Mouse (Mus musculus) limb, embryonic 12.5 days (tissue): ENCODE data around the gene F11r. TPM values are rescaled to one million over a fixed set of nuclear protein-coding genes. Genes with fewer than 3 reads are reported as not detected.
A peak's percentile ranks its signal among the peaks of the same experiment; 100 is the strongest.

Experiments
- ATAC-seq: fragments of 200-750 bp; cut with Nextera tagmentation; 2 replicates; pipeline ENCODE4 v1.8.0; 2017; ENCODE audit warnings: low read depth, moderate TSS enrichment; ENCODE audit not compliant: insufficient number of reproducible peaks, insufficient read depth, low FRiP score, low TSS enrichment
- H3K27ac ChIP-seq: fragments of 300-500 bp; sonication (generic); 2 replicates; pipeline ENCODE4 v1.5.1; 2016; ENCODE audit warnings: mild to moderate bottlenecking, moderate library complexity
- H3K27me3 ChIP-seq: fragments of 300-500 bp; sonication (generic); 2 replicates; pipeline ENCODE4 v1.6.1; 2016; ENCODE audit warnings: mild to moderate bottlenecking, moderate library complexity
- H3K36me3 ChIP-seq: fragments of 300-500 bp; sonication (generic); 2 replicates; pipeline ENCODE4 v1.6.1; 2016; ENCODE audit warnings: mild to moderate bottlenecking, moderate library complexity
- H3K4me1 ChIP-seq: fragments of 300-500 bp; sonication (generic); replicated peaks from 2 replicates; pipeline ENCODE4 v1.6.1; 2016
- H3K4me2 ChIP-seq: fragments of 300-500 bp; sonication (generic); 2 replicates; pipeline ENCODE4 v1.6.1; 2016; ENCODE audit warnings: mild to moderate bottlenecking, moderate library complexity
- H3K4me3 ChIP-seq: fragments of 300-500 bp; sonication (generic); replicated peaks from 2 replicates; pipeline ENCODE4 v1.5.1; 2016; ENCODE audit warnings: mild to moderate bottlenecking
- H3K9ac ChIP-seq: fragments of 300-500 bp; sonication (generic); replicated peaks from 2 replicates; pipeline ENCODE4 v1.6.1; 2016; ENCODE audit warnings: mild to moderate bottlenecking, moderate library complexity
- H3K9me3 ChIP-seq: fragments of 300-500 bp; sonication (generic); 2 replicates; pipeline ENCODE4 v1.6.1; 2016; ENCODE audit warnings: mild to moderate bottlenecking, moderate library complexity
- WGBS: fragments of 180-500 bp; shearing (Covaris S2); methylation state at CpG from one replicate; pipeline ENCODE4 v1.1.7; 2016; 5-methylcytosine and 5-hydroxymethylcytosine counted together
- polyA plus RNA-seq: library from polyadenylated mRNA; unstranded; fragments of >200 nt; fragmentation: Nextera tagmentation; extraction: Ambion mirVana; gene quantifications from 2 replicates; pipeline ENCODE4 v1.2.1, GENCODE M21; 2016

The F11r gene
- polyA plus RNA-seq, 1 experiment from 2014 or later: 32.9 TPM

DNA sequence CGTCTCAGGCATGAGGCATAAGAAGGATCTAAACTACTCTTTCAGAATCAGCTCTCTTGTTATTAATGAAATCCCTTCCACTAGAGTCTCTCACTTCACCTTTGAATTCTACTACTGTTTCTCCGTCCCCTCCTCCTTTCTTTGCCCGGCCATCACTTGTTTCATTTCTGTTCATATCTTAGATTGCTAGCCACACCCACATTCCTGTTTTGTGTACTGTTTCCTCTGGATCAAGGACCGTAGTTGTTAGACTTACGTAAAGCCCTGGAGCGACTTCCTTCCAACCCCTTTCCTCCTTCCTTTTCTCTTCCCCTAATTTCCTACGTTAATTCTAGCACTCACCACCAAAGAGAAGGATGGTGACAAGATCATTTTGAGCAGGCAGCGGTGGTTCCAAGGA lies 1.7 kb downstream of the F11r start:
- Histone ChIP-seq H3K27me3 (peaks cover 47% of the 10 kb centered on the region), H3K4me1 (peaks cover 38% of the 10 kb centered on the region), H3K36me3 (no peaks in the 10 kb centered on the region), H3K27ac (no peak overlapping the region), H3K4me3 (peak overlapping the region; percentile 48), H3K9me3 (peaks cover 5% of the 10 kb centered on the region; the same call in 1 of the 2 replicates), H3K4me2 (peak overlapping the region; percentile 65), H3K9ac (no peak overlapping the region)
- ATAC-seq: no peak
- WGBS: 23% methylated on average over 8 of the region's 8 CpGs

DNA sequence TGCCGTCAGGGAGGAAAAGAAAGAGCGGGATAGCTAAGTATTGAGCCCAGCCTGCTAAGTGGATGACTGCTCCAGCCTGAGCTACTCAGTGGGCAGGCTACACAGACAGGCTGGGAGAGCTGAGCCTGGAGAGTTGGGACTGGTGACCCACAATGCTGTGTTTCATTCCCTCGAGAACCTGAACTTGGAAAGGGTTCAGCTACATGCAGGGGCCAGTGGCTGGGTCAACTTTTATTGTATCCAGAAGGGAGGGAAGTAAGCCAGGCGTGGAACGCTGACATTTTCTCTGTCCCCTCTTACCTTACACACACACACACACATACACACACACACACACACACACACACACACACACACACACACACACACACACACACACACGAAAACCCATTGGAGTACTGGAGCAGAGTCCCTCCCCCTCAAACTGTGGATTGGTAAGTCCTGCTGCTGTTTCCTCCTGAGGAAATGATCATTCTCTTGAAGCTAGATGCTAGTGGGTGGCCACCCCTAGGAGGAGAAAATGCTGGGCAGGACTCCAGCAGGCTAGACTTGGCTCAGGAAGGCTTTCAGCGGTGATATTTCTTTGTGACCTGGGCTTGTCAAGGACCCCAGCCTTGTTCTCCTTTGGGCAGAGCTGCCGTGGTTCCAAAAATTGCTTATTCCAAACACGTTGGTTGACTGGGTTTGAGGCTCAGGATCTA lies 2.8 kb downstream of the F11r start:
- peaks cover 47% of the 10 kb centered on the region for H3K27me3 ChIP-seq
- no peak for ATAC-seq
- no peaks in the 10 kb centered on the region for H3K36me3 ChIP-seq
- 36% methylated on average over 9 of the region's 9 CpGs for WGBS
- H3K4me1 ChIP-seq: peaks cover 35% of the 10 kb centered on the region
- H3K9me3 ChIP-seq: peaks cover 7% of the 10 kb centered on the region; the same call in 1 of the 2 replicates
- H3K4me2 ChIP-seq: peak overlapping the region; percentile 65
- 0 out of 2 replicates have a peak overlapping the region, but pooled peaks have one; percentile 17 for H3K27ac ChIP-seq
- H3K9ac ChIP-seq: no peak overlapping the region
- H3K4me3 ChIP-seq: peak overlapping the region; percentile 48; the same call in 1 of the 2 replicates

DNA sequence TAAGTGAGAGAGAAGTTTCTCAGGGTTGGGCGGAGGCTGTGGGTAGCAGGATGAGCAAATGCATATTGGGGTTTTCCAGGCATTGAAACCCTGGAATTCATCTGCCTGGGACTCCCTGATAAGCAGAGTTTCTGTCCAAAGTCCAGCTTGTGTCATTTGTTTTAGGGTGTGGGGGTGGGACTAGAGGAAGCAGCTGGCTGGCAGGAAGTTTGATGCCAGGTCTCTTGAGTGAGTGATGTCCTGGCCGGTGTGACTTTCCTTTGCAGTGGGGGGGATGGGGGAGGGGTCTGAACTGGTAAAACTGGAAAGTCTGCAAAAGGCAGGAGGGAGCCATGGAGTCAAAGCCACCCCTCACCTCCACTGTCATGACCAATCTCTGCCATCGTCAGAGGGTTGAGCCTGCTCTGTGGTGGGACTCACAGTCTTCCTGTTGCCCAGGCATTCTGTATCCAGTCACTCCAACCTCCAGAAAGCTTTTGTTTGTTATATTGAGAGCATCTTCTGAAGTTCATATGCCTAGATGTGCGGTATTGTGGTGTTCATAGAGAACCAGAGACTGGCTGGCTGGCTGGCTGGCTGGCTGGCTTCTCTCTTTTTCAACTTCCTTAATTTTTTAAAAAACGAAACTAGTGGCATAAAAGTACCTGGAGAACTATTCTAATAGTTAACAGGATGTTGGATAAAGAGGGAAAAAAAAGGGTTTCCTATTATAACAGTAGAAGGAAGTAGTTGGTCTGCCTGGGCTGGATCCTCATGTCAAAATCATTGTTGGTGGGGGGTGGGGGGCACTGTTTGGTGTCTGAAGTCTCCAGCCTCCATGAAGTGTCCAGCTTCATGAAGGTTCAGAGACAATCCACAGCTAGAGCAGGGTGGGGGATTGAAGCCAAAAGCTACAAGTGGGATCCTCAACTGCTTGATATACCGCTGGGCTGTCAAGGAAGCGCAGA lies 4.4 kb downstream of the F11r start:
- Histone ChIP-seq H3K4me2 (no peak overlapping the region), H3K27ac (no peak overlapping the region), H3K9me3 (peaks cover 7% of the 10 kb centered on the region; the same call in 1 of the 2 replicates), H3K9ac (no peak overlapping the region), H3K4me1 (peaks cover 30% of the 10 kb centered on the region), H3K36me3 (no peaks in the 10 kb centered on the region), H3K27me3 (peaks cover 33% of the 10 kb centered on the region), H3K4me3 (no peak overlapping the region)
- ATAC-seq: no peak
- 59% methylated on average over 7 of the region's 7 CpGs for WGBS

DNA sequence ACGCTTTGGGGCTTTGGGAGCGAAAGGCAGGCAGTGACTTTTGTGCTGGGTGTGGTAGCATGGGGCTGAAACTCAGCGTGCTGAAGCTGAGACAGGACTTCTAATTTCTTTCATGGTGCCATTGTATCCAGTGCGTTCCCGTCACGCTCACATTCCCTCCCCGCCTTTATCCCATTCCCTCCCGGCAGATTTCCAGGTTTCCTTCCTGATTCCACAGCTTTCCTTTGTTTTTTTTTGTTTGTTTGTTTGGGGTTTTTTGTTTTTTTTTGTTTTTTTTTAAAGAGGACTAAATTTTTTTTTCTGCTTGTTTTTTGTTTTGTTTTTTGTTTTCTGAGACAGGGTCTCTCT lies 5.1 kb downstream of the F11r start:
- ATAC-seq: no peak
- peaks cover 26% of the 10 kb centered on the region for H3K27me3 ChIP-seq

DNA sequence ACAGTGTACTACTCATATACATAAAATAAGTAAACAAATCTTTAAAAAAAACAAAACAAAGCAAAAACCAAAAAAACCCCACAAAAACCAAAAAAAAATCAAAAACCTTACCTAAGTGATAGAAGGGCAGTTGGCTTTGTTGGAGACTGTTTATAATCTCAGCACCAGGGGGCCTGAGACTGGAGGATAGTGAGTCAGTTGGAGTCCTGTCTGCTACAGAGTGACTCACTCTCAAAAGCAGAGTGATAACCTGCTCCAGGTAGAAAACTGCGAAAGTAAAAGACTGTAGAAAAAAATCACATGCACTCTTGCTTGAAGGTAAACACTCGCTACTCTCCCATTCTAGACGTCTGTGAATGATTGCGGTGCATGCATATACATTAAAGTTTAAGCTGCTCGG lies 7.7 kb downstream of the F11r start:
- no peak overlapping the region for H3K9ac ChIP-seq
- H3K4me3 ChIP-seq: no peak overlapping the region
- H3K9me3 ChIP-seq: peaks cover 7% of the 10 kb centered on the region; the same call in 1 of the 2 replicates
- H3K4me1 ChIP-seq: peaks cover 12% of the 10 kb centered on the region
- H3K4me2 ChIP-seq: no peak overlapping the region
- no peaks in the 10 kb centered on the region for H3K36me3 ChIP-seq
- 84% methylated on average over 5 of the region's 5 CpGs for WGBS
- no peak for ATAC-seq
- H3K27me3 ChIP-seq: no peaks in the 10 kb centered on the region; the same call in 1 of the 2 replicates
- H3K27ac ChIP-seq: no peak overlapping the region

More for the DNA sequence above, 5.1 kb downstream of the F11r start:
- H3K4me3 ChIP-seq: no peak overlapping the region
- H3K4me1 ChIP-seq: peaks cover 29% of the 10 kb centered on the region
- peaks cover 7% of the 10 kb centered on the region; the same call in 1 of the 2 replicates for H3K9me3 ChIP-seq
- H3K36me3 ChIP-seq: no peaks in the 10 kb centered on the region
- no peak overlapping the region for H3K27ac ChIP-seq
- H3K9ac ChIP-seq: no peak overlapping the region
- H3K4me2 ChIP-seq: no peak overlapping the region
- 80% methylated on average over 8 of the region's 8 CpGs for WGBS

DNA sequence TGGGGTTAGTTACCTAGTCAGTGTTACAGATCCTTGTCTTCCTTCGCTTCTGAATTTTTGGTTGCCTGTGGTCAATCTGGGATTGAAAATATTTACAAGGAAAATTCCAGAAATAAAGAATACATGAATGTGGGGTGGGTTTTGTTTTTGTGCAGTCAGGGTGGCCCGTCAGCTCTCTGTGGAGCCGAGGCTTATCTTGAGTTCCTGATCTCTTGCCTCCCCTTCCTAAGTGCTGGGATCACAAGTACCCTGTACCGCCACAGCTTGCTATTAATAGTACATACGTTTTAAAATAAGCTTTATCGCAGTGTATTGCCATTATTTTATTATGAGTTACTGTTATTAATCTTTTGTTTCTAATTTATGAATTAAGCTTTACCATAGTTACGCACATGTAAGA lies 9.5 kb downstream of the F11r start:
- ATAC-seq: no peak
- no peak overlapping the region for H3K27ac ChIP-seq
- H3K4me2 ChIP-seq: no peak overlapping the region
- 76% methylated on average over 7 of the region's 7 CpGs for WGBS
- peaks cover 7% of the 10 kb centered on the region; the same call in 1 of the 2 replicates for H3K9me3 ChIP-seq
- H3K4me1 ChIP-seq: 0 out of 2 replicates have a peak, but pooled peaks cover 8% of the 10 kb centered on the region
- H3K9ac ChIP-seq: no peak overlapping the region
- no peaks in the 10 kb centered on the region for H3K36me3 ChIP-seq
- no peaks in the 10 kb centered on the region for H3K27me3 ChIP-seq
- no peak overlapping the region for H3K4me3 ChIP-seq

DNA sequence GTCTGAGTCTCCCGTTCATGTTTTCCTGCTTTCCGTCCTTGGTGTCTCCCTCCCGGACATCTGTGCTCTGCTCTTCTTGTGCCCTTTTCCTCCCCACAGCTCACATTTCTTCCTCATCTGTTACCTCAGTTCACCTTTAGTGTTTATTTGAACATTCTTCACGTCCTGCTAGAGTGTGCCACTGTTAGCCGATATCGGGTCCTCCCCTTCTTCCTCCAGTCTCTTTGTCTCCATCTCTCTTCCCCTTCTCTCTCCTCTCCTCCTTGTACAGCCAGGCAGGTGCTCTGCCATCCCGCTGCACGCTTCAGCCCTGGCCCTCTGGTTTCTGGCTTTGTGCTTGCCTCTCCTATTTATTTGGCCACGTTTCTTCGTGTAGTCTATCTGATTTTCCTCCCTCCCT lies 10.4 kb downstream of the F11r start:
- Histone ChIP-seq H3K4me2 (no peak overlapping the region), H3K27ac (no peak overlapping the region), H3K9ac (no peak overlapping the region), H3K9me3 (peaks cover 7% of the 10 kb centered on the region; the same call in 1 of the 2 replicates), H3K4me3 (no peak overlapping the region), H3K36me3 (no peaks in the 10 kb centered on the region), H3K27me3 (no peaks in the 10 kb centered on the region), H3K4me1 (0 out of 2 replicates have a peak, but pooled peaks cover 8% of the 10 kb centered on the region)
- 74% methylated on average over 10 of the region's 10 CpGs for WGBS
- ATAC-seq: no peak

DNA sequence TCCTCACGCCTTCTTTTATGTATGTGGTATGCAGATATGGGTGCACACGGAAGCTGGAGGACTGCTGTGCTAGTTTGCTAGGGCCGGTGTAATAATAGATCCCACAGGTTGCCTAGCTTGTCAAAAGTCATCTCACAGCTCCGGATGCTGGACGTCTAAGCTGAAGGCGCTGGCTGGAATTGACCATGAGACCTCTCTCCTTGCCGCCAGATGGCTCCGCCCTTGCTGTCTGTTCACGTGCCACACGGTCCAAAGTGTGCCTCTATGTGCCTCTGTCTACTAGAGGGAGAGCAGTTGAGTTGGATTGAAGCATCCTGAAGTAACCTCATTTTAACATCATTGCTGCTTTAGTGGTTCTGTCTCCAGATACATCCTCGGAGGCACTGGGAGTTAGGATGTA lies 12.7 kb downstream of the F11r start:
- no peak overlapping the region; the same call in 1 of the 2 replicates for H3K9ac ChIP-seq
- no peaks in the 10 kb centered on the region for H3K9me3 ChIP-seq
- 83% methylated on average over 11 of the region's 11 CpGs for WGBS
- H3K36me3 ChIP-seq: no peaks in the 10 kb centered on the region
- H3K4me2 ChIP-seq: no peak overlapping the region
- no peak for ATAC-seq
- no peak overlapping the region for H3K27ac ChIP-seq
- 0 out of 2 replicates have a peak, but pooled peaks cover 8% of the 10 kb centered on the region for H3K4me1 ChIP-seq
- H3K4me3 ChIP-seq: no peak overlapping the region
- H3K27me3 ChIP-seq: no peaks in the 10 kb centered on the region

DNA sequence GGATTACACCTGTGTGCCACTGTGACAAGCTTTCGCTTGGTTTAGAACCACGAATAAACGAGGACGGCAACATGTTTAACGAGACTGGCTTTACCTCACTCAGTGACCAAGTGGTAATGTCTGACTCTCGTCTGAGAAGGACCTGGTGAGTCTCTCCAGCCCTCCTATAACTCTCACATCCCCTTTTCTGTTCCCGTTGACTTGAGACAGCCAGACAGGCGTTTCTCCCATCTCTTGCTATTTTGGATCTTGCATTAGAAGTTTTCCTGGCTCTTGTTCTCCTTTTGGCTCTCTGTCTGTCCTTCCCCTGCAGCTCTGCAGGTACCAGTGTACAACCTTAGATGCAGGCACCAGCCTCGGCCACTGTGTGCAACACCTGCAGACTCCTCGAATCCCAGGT lies 13.7 kb downstream of the F11r start:
- Histone ChIP-seq H3K4me3 (no peak overlapping the region), H3K27ac (no peak overlapping the region), H3K4me2 (no peak overlapping the region), H3K9me3 (no peaks in the 10 kb centered on the region), H3K27me3 (no peaks in the 10 kb centered on the region), H3K9ac (no peak overlapping the region), H3K4me1 (0 out of 2 replicates have a peak, but pooled peaks cover 8% of the 10 kb centered on the region), H3K36me3 (no peaks in the 10 kb centered on the region)
- 79% methylated on average over 10 of the region's 10 CpGs for WGBS
- no peak for ATAC-seq

DNA sequence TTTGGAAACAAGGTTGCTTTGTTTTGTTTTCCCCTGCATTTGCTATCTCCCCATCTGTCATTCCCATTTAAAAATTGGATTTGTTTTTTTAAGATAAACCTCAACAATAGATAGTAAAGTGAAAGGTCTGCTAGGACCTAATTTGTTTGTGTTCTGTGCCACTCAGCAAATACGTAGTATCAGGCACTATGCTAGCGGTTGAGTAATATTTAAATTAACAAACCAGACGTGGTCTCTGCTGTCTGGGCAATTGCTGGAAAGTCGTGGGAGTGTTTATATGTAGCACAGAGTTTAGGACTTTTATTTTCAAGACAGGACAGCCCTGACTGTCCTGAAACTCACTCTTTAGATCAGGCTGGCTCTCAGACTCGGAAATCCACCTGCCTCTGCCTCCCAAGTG lies 15.2 kb downstream of the F11r start:
- Histone ChIP-seq H3K9ac (no peak overlapping the region), H3K4me1 (0 out of 2 replicates have a peak, but pooled peaks cover 3% of the 10 kb centered on the region), H3K9me3 (no peaks in the 10 kb centered on the region), H3K4me2 (no peak overlapping the region), H3K27me3 (no peaks in the 10 kb centered on the region), H3K4me3 (no peak overlapping the region), H3K36me3 (no peaks in the 10 kb centered on the region), H3K27ac (no peak overlapping the region)
- no peak for ATAC-seq
- 70% methylated on average over 5 of the region's 5 CpGs for WGBS

DNA sequence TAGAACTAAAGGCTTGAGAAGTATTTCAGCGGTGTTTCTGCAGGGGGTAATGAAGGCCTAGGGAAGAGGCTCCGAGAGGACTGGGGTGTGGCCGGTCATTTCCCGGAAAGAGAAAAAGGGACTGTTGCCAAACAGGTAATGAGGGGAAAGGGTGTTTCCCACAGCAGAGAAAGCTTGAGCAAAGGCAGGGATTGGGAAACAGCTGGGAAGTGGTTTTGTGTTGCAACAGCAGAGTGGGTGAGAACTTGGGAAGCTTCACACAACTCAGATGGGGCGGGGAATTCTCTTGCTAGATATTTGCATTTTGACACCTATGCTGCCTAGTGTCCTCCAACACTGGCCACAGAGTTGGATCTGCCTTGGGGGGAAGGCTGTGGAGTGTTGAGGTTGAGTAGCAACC lies 15.6 kb downstream of the F11r start:
- no peak overlapping the region for H3K9ac ChIP-seq
- H3K4me1 ChIP-seq: no peaks in the 10 kb centered on the region
- no peak overlapping the region for H3K4me3 ChIP-seq
- no peak for ATAC-seq
- no peaks in the 10 kb centered on the region for H3K9me3 ChIP-seq
- H3K36me3 ChIP-seq: no peaks in the 10 kb centered on the region
- no peak overlapping the region for H3K27ac ChIP-seq
- WGBS: 81% methylated on average over 5 of the region's 5 CpGs
- no peaks in the 10 kb centered on the region for H3K27me3 ChIP-seq
- H3K4me2 ChIP-seq: no peak overlapping the region
